Mouse (Mus musculus): ENCODE data around the gene Lactb. TPM values are rescaled to one million over a fixed set of nuclear protein-coding genes. Genes with fewer than 3 reads are reported as not detected.
A peak's percentile ranks its signal among the peaks of the same experiment; 100 is the strongest.

Lactb gene
- polyA plus RNA-seq, 1 experiment from 2014 or later = 11.9 TPM

DNA sequence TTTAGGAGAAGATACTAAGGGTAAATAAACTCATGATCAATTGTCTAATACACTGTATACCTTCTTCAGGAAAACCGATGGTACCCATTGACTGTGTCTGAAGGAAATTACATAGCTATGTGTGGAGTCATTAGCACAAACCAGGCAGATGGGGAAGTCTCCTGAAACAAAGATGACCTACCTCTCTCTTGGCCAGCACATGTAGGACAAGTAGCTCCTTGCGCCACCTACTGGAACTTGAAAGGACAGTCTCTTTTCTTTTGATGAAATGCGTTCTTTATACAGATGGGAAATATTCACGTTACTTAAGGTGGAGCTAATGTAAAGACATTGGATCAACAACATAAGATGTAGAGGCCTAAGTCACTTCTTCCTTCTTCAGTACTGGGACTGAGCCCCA lies 36.4 kb downstream of the Lactb start:
- no peak overlapping the region for H3K9ac ChIP-seq (ENCODE audit: low read length)
- H3K27me3 ChIP-seq (ENCODE audit: control insufficient read depth, insufficient read depth, low read length) = no peaks in the 10 kb centered on the region
- H3K36me3 ChIP-seq (ENCODE audit: control insufficient read depth, insufficient read depth, low read length) = no peaks in the 10 kb centered on the region
- H3K4me2 ChIP-seq (ENCODE audit: low read depth) = no peak overlapping the region
- H3K4me1 ChIP-seq (ENCODE audit: control insufficient read depth, insufficient read depth, low read length) = no peaks in the 10 kb centered on the region; the same call in 1 of the 2 replicates
- WGBS = 9% methylated on average over 4 of the region's 4 CpGs
- no peaks in the 10 kb centered on the region for H3K9me3 ChIP-seq (ENCODE audit: control insufficient read depth, low read length)
- DNase-seq (ENCODE audit: low spot score) = peak; percentile 44
- ATAC-seq (ENCODE audit: insufficient read depth, low FRiP score, low TSS enrichment) = no peak
- H3K27ac ChIP-seq (ENCODE audit: low read depth, low read length) = no peak overlapping the region
- no peak overlapping the region for H3K4me3 ChIP-seq (ENCODE audit: low read depth, low read length)

DNA sequence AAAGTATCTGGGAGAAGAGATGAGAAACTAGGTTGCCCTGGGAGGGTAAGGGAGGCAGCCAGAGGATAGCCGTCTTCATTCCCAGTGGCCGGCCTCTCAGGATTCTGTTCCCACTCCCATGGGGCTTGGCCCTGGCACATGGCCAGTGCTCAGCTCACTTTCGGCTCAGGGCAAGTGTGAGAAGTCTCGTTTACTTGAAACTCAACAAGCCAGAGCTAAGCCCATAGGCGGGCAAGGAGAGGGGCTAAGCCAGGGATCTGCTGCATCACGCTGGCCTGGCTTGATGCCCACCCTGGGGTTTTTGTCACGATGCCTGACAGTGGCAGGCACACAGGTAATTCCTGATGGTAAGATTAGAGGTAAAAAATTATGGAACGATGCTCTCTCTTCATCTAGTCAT lies 37.8 kb downstream of the Lactb start:
- Histone ChIP-seq H3K27ac (ENCODE audit: low read depth, low read length) (no peak overlapping the region), H3K4me3 (ENCODE audit: low read depth, low read length) (no peak overlapping the region), H3K4me1 (ENCODE audit: control insufficient read depth, insufficient read depth, low read length) (no peaks in the 10 kb centered on the region; the same call in 1 of the 2 replicates), H3K36me3 (ENCODE audit: control insufficient read depth, insufficient read depth, low read length) (no peaks in the 10 kb centered on the region), H3K4me2 (ENCODE audit: low read depth) (no peak overlapping the region), H3K9ac (ENCODE audit: low read length) (no peak overlapping the region), H3K27me3 (ENCODE audit: control insufficient read depth, insufficient read depth, low read length) (no peaks in the 10 kb centered on the region), H3K9me3 (ENCODE audit: control insufficient read depth, low read length) (no peaks in the 10 kb centered on the region)
- DNase-seq (ENCODE audit: low spot score) (no peak), ATAC-seq (ENCODE audit: insufficient read depth, low FRiP score, low TSS enrichment) (no peak)
- 82% methylated on average over 8 of the region's 8 CpGs for WGBS

DNA sequence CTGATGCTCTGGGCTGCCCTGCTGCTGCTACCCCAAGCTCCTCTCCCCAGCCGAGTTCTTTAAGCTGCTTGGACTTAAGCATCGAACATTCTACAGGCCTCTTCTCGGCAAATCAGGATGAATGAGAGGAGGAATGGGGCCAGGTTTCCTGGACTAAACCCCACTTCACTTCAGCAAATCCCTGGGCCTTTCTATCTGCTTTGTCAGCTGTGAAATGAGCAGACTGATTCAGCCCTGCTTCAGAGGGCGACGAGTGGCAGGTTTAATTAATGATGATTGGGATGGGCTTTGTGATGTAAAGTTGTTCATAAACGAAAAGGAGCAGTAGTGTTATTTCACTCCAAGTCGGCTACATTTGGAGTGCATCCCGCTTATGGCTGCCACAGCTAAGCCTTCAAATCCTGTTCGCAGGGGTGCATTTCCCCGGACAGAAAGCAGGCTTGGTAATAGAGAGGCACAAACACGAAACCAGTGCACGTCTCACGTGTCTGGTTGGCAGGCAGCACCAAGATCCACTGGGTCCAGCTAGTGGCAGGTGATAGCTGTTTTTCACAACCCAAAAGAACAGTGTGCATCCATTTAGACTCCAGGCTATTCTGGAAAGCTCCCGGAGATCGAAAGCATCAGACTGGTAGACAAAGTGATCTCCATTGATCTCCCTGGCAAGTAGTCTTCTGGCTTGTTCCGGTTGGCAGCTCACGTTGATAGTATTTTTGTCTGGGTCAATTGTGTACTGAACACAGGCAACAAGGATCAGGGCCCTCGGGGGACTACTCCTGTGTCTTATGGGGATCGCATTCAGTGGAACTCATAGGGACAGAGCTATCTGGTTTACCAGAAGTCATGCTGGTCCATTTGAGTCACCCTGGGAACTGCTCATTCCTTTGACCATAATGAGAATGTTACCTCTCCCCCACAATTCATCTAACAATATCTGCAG lies 41.1 kb downstream of the Lactb start:
- Histone ChIP-seq H3K9me3 (ENCODE audit: control insufficient read depth, low read length) (no peaks in the 10 kb centered on the region), H3K36me3 (ENCODE audit: control insufficient read depth, insufficient read depth, low read length) (no peaks in the 10 kb centered on the region), H3K4me3 (ENCODE audit: low read depth, low read length) (no peak overlapping the region), H3K27me3 (ENCODE audit: control insufficient read depth, insufficient read depth, low read length) (no peaks in the 10 kb centered on the region), H3K4me2 (ENCODE audit: low read depth) (no peak overlapping the region), H3K9ac (ENCODE audit: low read length) (peak overlapping the region; percentile 2; the same call in 1 of the 2 replicates), H3K27ac (ENCODE audit: low read depth, low read length) (peak overlapping the region; percentile 64), H3K4me1 (ENCODE audit: control insufficient read depth, insufficient read depth, low read length) (no peaks in the 10 kb centered on the region; the same call in 1 of the 2 replicates)
- WGBS = 60% methylated on average over 19 of the region's 19 CpGs
- ATAC-seq (ENCODE audit: insufficient read depth, low FRiP score, low TSS enrichment) (0 out of 2 replicates have a peak, but pooled peaks have one; percentile 23), DNase-seq (ENCODE audit: low spot score) (peak; percentile 32)

DNA sequence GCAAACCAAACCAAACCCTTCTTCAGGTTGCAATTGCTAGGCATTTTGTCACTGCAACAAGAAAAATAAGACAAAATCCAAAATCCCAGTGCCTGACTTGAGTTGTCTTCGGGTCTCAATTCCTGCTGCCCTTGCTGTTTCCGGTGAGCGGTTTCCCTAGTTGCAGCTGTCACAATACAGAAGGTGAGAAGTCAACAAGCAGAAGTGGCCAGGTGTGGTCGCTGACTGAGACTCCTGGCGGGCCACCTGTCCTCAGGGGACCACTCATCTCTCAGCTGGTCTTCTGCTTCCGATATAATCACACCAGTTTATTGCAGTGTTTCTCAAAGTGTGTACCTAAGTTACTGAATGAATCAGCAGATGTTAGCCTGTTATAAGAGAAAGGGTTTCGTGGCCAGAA lies 44.9 kb downstream of the Lactb start:
- Histone ChIP-seq H3K27ac (ENCODE audit: low read depth, low read length) (no peak overlapping the region), H3K9ac (ENCODE audit: low read length) (no peak overlapping the region), H3K4me1 (ENCODE audit: control insufficient read depth, insufficient read depth, low read length) (no peaks in the 10 kb centered on the region; the same call in 1 of the 2 replicates), H3K4me2 (ENCODE audit: low read depth) (no peak overlapping the region), H3K27me3 (ENCODE audit: control insufficient read depth, insufficient read depth, low read length) (no peaks in the 10 kb centered on the region), H3K9me3 (ENCODE audit: control insufficient read depth, low read length) (no peaks in the 10 kb centered on the region), H3K36me3 (ENCODE audit: control insufficient read depth, insufficient read depth, low read length) (no peaks in the 10 kb centered on the region), H3K4me3 (ENCODE audit: low read depth, low read length) (no peak overlapping the region)
- 60% methylated on average over 7 of the region's 7 CpGs for WGBS
- ATAC-seq (ENCODE audit: insufficient read depth, low FRiP score, low TSS enrichment) (no peak), DNase-seq (ENCODE audit: low spot score) (no peak)

DNA sequence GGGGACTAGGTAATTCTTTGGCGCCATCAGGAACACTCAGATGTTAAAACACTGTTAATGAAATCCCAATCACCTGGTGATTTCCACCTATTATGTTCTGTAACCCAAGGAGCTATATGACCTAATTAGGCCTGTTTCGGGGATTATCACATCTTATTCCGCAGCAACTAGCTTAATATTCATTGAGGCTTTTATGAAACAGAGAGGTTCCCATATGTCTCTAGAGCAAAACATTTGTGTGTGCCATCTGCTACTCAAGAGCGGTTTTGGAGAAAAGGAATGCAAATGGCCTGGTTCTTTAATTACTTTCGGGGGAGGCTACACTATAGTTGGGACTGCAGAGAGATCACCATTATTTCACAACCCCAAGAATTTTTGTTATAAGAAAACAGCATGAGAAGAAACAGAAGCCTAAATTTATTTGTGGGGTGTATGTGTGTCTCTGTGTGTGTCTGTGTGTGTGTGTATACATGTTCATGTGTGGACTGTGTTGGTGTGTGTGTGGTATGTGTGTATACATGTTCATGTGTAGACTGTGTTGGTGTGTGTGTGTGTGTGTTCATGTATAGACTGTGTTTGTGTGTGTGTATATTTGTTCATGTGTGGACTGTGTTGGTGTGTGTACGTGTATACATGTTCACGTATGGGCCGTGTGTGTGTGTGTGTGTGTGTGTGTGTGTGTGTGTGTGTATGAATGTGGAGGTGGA lies 47.4 kb downstream of the Lactb start:
- no peak for ATAC-seq (ENCODE audit: insufficient read depth, low FRiP score, low TSS enrichment)

DNA sequence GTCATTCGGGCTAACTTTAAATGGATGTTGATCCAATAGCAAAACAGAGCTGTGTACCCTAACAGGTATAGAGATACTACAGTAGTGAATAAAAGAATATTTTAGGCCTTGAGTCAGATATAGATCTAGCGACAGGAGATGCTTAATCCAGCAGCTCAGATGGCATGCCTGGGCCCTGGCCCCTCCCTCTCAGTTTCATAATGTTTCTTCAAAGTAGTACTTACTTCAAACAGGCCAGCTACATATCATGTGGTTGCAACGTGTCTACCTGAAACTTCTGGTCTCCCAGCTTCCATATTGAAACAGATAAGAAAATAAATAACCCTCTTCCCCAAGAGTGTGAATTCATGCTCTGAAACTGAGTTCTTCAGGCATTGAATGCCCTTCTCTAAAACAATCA lies 49.4 kb downstream of the Lactb start:
- no peak for ATAC-seq (ENCODE audit: insufficient read depth, low FRiP score, low TSS enrichment)

More for the DNA sequence above, 47.4 kb downstream of the Lactb start:
- H3K4me1 ChIP-seq (ENCODE audit: control insufficient read depth, insufficient read depth, low read length) = no peaks in the 10 kb centered on the region
- no peaks in the 10 kb centered on the region for H3K9me3 ChIP-seq (ENCODE audit: control insufficient read depth, low read length)
- H3K27ac ChIP-seq (ENCODE audit: low read depth, low read length) = no peak overlapping the region
- no peak for DNase-seq (ENCODE audit: low spot score)
- no peak overlapping the region for H3K4me3 ChIP-seq (ENCODE audit: low read depth, low read length)
- H3K27me3 ChIP-seq (ENCODE audit: control insufficient read depth, insufficient read depth, low read length) = no peaks in the 10 kb centered on the region
- no peaks in the 10 kb centered on the region for H3K36me3 ChIP-seq (ENCODE audit: control insufficient read depth, insufficient read depth, low read length)
- no peak overlapping the region for H3K9ac ChIP-seq (ENCODE audit: low read length)
- 74% methylated on average over 8 of the region's 8 CpGs for WGBS
- H3K4me2 ChIP-seq (ENCODE audit: low read depth) = no peak overlapping the region

DNA sequence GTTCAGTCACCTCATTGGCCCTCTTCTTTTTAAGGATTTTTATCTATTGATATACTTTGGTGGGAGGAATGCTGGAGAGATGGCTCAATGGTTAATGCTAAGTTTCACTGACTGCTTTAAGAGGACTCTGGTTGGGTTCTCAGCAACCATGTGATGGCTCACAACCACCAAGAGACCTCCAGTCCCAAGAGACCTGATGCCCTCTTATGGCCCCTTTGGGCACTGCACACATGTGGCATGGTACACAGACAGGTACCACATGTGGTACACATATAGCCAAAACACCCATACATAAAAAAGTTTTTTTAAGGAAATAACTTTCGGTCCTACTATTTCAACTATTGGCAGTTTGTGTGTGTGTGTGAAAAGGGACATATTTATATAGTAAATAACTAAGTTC lies 53.2 kb downstream of the Lactb start:
- Histone ChIP-seq H3K4me3 (ENCODE audit: low read depth, low read length) (no peak overlapping the region), H3K36me3 (ENCODE audit: control insufficient read depth, insufficient read depth, low read length) (no peaks in the 10 kb centered on the region), H3K27me3 (ENCODE audit: control insufficient read depth, insufficient read depth, low read length) (no peaks in the 10 kb centered on the region), H3K4me2 (ENCODE audit: low read depth) (no peak overlapping the region), H3K27ac (ENCODE audit: low read depth, low read length) (no peak overlapping the region), H3K4me1 (ENCODE audit: control insufficient read depth, insufficient read depth, low read length) (peaks cover 8% of the 10 kb centered on the region; the same call in 1 of the 2 replicates), H3K9ac (ENCODE audit: low read length) (no peak overlapping the region), H3K9me3 (ENCODE audit: control insufficient read depth, low read length) (no peaks in the 10 kb centered on the region)
- ATAC-seq (ENCODE audit: insufficient read depth, low FRiP score, low TSS enrichment) (no peak), DNase-seq (ENCODE audit: low spot score) (no peak)
- WGBS = 98% methylated on average over 1 of the region's 1 CpGs

More for the DNA sequence above, 49.4 kb downstream of the Lactb start:
- Histone ChIP-seq H3K4me3 (ENCODE audit: low read depth, low read length) (no peak overlapping the region), H3K9me3 (ENCODE audit: control insufficient read depth, low read length) (no peaks in the 10 kb centered on the region), H3K27ac (ENCODE audit: low read depth, low read length) (no peak overlapping the region), H3K27me3 (ENCODE audit: control insufficient read depth, insufficient read depth, low read length) (no peaks in the 10 kb centered on the region), H3K4me1 (ENCODE audit: control insufficient read depth, insufficient read depth, low read length) (no peaks in the 10 kb centered on the region), H3K4me2 (ENCODE audit: low read depth) (no peak overlapping the region), H3K36me3 (ENCODE audit: control insufficient read depth, insufficient read depth, low read length) (no peaks in the 10 kb centered on the region), H3K9ac (ENCODE audit: low read length) (no peak overlapping the region)
- DNase-seq (ENCODE audit: low spot score) = no peak
- WGBS = 84% methylated on average over 3 of the region's 3 CpGs

DNA sequence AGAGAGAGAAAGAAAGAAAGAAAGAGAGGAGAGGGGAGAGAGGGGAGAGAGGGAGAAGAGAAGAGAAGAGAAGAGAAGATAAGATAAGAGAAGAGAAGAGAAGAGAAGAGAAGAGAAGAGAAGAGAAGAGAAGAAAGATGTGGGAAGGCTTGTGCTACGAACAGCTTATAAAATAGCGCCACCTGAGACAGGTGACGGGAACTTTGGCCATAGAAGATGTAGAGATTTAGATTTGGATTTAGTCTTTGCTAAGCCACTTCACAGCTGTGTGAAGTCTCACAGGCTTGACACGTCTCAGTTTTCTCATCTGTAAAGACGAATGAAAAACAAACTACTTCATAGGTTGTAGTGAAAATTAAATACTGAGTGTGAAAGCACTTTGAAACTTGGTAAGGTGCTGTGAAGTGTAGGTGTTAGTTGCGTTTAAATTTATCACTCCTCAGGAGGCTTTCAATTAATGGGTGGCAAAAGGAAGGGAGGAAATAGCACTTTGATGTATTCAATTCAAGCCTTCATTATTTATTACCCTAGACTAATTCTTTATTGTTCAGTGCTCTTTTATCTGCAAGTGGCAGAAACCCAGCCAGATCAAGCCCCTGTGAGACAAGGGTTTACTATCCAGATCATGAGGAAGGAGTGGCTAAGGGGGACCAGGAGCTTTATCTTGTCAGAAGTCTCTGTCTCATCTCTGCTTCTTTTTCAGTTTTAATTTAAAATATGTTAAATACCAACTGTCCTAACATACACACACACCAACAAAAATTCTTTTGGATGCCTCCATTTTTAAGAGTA lies 54.6 kb downstream of the Lactb start:
- Histone ChIP-seq H3K4me2 (ENCODE audit: low read depth) (peak overlapping the region; percentile 6; the same call in 1 of the 2 replicates), H3K9ac (ENCODE audit: low read length) (no peak overlapping the region), H3K27ac (ENCODE audit: low read depth, low read length) (no peak overlapping the region), H3K4me3 (ENCODE audit: low read depth, low read length) (no peak overlapping the region), H3K27me3 (ENCODE audit: control insufficient read depth, insufficient read depth, low read length) (no peaks in the 10 kb centered on the region), H3K36me3 (ENCODE audit: control insufficient read depth, insufficient read depth, low read length) (no peaks in the 10 kb centered on the region), H3K9me3 (ENCODE audit: control insufficient read depth, low read length) (no peaks in the 10 kb centered on the region), H3K4me1 (ENCODE audit: control insufficient read depth, insufficient read depth, low read length) (peaks cover 8% of the 10 kb centered on the region; the same call in 1 of the 2 replicates)
- peak; percentile 33 for DNase-seq (ENCODE audit: low spot score)
- whole genome bisulfite sequencing = 2% methylated on average over 6 of the region's 6 CpGs
- no peak for ATAC-seq (ENCODE audit: insufficient read depth, low FRiP score, low TSS enrichment)
